Mouse (Mus musculus): Measurements from ENCODE around the gene Notch3.
"Not testable (repeated sequence)": the region's sequence is repeated elsewhere in the genome, so short reads cannot be mapped to it uniquely, and the experiment has no call there.

The Notch3 gene

DNA sequence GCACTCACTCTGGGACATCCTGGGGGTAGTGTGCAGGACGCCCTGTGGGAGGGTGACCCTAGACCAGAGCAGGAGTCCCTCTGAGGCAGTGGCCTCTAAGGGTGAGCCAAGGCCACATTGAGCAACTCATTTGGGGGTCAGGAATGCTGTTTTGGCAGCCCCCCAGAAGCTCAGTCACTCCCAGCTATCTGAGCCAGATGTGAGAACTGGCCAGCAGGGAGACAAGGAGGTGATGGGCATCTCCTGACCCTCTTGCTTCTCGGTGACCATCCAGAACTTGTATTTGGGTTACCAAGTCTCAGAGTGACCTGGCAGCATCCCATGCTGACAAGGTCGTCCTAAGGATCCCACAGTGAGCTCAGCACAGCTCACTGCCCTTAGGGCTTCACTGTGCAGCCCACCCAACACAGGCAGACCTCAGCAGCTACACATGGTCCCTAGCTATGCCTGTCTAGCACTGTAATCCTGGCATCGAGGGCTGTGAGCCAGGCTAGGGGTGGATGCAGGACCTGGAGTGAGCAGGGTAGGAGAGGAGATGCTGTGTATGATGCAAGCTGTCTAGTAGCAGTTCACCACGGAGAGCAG is 49.3 kb downstream of the Notch3 start:
- peak; percentile 44 to 75 for DNase-seq

DNA sequence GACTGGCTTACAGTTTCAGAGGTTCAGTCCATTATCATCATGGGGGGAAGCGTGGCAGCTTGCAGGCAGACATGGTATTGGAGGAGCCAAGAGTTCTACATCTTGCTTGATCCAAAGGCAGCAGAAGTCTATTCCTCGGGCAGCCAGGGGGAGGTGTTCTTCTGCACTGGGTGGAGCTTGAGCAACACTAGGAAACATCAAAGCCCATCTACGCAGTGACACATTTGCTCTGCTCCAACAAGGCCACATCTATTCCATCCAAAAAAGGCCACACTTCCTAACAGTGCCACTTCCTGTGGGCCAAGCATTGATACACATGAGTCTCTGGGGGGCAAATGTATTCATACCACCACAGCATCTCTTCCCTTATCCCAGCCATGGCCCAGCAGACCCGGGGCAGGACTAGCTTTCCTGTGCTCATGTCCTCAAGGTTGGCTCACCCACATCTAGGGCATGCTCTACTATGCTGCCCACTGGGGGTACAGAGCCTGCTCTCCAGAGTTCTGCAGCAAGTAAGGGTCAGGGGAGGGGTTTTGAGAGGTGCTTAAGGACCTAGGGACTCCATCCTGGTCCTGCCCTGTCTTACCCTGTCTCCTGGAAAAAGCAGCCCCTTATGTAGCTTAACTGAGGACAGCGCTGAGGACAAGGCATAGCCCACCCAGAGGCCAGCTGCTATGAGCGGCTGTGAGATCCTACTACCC is 49.9 kb downstream of the Notch3 start:
- DNase-seq: no peak

DNA sequence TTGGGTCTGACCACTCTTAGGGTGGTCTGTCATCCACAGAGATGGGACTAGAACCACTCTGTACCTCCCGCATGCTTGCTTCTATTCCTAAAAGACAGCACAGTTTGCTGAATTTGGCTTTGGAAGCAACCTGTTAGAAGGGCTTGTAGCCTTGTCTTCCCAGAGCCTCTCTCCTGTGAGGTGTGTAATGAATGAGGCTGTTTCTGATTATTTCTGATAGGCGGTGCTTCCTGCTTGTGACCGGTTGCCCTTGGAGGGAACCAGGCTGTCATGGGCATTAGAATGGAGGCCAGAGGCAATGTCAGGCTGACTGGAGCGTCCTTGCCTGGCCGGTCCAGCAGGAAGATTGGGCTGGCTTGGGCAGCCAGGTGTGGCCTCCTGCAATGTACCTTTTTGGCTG is 52.2 kb downstream of the Notch3 start:
- not testable (repeated sequence) for DNase-seq

DNA sequence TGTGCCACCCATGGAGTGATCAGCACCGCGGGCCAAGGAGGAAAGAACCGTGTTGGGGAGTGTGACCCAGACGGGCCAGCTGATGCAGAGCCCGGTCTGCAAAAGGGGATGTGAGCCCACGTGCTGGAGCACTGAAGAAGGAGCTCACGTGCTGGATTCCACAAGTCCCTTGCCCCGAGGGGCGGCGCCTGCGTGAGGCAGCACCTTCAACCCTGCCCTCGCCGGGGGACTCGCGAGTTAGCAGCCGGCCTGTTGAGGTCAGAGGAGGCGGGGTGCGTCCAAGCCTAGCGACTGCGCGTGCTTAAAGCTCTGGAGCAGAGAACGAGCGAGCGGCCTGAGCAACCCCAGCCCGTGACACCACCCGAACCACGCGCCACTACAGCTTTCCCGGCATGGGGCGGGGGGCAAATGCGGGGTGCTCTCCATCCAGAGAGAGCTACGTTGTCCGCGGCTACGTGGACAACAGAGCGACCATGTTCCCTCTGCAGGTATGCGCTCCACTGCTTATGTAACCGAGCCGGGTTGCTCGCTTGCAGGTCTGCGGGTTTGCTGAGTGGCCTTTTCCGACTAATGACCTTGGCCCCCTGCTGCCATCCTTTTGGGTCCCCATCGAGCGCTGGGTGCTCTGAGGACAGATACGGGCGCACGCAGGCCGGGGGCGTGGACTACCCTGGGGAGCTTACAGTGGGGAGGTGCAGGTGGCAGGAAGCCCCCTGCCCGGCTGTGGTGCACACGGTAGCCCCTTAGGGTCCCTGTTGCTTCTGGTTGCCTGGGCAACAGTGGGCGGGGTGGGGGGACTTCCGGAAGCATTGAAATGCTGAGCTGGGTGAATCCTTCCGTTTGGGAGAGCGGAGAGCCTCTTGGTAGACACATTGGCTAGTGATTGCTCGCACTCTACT is 52.9 kb downstream of the Notch3 start:
- DNase-seq: peak; percentile 70 to 76

DNA sequence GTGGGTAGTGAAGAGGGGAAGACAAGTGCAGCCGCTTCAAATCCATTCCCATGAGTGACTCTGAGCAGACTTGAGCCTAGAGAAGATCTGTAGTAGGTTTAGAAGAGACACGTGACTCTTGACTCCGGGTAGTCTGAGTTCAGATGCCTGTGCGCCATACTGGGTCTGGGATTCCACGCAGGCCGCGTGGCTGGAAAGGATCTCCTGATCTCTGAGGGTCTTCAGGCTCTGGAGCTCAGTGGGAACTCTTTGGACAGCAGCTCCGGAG is 53.5 kb downstream of the Notch3 start:
- DNase-seq: no peak

DNA sequence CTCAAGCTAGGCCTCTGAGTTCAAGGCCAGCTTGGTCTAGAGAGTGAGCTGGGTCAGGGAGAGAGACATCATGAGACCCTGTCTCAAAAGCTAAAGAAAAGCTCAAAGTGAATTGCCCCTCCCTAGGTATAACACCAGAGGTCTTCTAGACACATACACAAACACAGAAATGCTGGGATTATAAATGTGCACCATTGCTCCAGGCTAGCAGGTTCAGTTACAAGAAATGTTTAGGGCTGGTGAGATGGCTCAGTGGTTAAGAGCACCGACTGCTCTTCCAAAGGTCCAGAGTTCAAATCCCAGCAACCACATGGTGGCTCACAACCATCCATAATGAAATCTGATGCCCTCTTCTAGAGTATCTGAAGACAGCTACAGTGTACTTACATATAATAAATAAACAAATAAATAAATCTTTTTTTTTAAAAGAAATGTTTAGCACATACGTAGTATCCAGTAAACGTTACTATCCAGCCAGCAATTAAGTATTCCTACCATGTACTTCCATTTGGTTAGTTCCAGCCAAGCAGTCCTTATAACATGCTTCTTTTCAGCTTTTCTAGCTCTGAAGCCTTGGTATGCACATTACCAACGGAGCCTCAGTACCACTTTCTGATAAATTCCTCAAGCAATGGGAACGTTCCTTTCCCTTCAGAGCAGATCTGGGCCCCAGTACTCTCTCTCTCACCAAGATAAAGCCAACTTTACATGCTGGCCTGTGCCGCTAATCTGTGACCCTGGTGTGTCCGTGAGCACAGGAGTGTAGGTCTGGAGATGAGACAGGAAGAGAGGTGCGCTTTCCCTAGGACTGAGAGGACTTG is 54.0 kb downstream of the Notch3 start:
- no peak for DNase-seq

DNA sequence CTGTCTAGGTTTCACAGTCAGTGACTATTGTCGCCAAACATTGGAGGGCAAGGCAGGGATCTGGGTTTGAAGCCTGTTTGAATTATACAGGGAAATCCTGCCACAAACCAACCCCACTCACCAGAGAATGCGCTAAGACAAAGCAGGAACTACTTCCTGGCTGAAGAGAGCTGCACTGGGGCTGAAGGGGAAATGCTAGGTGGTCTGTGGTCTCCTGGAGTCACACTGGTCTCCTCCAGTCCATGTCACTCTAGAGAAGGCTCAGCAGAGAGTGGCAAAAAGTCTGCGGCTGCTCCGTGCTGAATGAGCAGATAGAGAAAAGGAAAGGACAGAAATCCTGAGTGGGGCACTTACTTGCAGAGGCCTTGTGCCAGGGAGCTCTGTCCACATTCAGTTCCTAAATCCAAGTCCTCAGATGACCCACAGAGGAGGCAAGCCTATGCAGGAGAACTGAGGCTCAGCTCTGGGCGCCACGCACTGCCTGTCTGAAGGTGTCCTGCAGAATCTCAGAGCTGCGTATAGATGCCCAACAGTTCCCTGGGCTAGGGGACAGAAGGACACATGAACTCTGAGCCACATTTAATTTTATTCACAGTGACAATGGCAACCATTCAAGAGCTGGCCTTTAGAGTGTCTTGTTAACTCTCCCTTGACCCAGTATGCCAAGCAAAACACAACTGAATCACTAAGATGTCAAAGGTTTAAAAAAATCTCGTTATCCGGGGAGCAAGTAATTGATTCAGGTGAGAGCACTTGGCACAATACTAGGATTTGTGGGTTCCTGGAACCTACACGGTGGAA is 55.5 kb downstream of the Notch3 start:
- no peak for DNase-seq

DNA sequence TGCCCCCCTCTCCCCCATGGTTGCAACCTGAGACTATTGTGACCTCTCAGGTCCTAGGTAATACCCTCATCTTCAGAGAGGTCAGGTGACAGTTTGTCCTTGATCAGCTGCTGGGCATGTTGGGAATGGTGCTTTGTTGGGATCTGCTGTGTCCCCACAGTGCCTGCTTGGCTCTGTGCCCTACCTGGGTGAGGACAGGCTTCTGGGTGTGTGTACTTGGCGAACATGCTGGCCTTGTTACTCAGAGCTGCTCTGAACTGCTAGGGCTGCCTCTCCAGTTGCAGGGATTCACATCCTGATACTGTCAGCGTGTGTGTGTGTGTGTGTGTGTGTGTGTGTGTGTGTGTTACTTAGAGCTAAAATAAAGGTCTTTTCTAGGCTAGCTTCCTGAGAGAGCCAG is 56.2 kb downstream of the Notch3 start:
- no peak for DNase-seq

DNA sequence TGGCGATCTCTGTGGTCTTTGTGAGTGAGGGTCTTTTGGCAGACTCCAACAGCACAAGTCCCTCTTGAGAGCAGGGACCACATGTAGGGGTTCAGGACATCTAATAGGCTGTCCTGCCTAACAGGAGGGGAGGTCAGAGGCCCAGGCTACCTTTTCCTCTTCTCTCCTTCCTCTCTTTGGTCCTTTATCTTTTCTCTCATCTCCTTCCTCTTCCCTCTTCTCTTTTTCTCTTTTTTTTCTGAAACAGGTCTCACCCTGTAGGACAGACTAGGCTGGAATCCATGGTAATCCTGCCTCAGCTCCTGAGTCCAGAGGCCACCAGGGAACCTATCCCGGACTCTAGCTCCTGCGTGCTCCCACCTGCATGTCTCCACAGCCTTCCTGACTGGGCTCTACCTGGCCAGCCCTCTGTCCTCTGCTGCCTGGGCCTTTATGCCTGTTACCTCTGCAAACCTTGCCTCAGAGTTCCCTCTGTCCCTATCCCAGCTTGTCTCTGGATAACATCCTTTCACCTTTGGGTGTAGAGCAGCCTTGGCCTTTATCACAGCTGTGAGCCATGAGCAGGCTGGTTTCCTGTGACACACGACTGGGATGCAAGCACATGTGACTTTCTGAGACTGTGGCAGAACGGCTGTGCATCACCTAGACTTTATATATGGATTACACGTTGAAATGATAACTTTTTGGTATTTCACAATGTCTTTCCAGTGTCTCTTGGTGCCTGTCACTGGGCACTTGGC is 57.3 kb downstream of the Notch3 start:
- DNase-seq: no peak

DNA sequence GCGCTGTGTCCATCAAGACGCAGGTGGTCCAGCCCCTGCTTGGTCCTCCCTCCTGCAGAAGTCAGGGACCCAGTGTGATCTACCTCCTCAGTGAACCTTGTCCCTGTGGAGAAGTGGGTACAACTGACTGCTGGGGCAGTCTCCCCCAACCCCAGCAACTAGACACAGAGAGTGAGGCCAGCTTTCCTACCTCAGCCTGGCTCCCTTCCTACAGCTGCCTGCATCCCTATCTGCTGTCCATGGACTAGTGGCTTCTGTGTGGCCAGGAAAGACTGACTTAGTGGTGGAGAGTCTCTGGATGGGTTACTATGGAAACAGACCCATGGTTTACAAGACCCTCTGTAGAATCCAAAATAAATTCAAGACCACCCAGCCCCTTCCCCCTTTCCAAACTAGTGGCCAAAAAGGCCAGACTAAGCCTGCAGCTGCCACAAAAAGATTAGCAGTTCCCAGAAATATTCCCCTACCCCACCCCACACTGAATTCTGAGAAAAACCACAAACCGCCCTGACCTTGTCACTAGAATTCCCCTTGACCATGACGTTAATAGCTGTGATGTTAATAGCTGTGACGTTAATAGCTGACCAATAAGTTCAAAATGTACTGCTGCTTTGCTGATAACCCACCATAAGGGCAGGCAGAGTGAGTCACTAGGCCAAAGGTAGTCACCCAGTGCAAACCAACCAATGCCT is 58.2 kb downstream of the Notch3 start:
- DNase-seq: not testable (repeated sequence)

DNA sequence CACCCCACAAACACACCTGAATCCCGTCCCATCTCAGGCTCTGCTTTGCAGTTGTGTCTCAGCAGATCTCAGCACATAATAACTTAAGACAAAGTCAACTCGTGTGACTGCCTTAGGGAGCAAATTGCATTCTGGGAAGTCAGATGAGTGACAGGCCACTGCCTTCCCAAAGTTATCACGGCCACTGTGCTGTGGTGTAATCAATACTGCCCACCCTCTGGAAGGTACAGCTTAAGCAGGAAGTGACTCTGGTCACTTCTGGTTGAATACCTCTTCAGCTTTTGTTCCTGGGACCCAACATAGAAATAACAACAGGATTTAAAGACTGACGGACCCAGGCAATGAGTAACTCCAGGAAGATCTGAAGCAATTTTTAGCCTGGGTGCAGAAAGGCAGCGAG is 58.8 kb downstream of the Notch3 start:
- DNase-seq: no peak

DNA sequence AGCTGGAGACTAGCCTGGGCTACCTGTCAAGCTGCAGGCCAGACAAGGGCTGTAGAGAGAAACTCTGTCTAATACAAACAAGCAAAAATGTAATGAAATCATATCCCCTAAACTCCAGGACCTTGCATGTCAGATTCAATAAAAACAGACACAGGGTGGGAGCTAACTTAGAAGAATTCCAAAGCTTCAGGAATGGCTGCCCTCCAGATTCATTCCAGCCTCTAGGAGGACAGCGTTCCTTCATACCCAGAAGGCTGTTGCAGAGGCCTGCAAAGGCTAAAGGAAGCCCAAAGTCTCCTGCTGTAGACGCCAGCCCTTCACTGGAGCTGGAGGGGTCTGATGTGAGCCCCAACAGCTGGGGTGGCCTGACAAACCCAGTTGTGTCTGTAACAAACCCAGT is 60.3 kb downstream of the Notch3 start:
- DNase-seq: no peak

DNA sequence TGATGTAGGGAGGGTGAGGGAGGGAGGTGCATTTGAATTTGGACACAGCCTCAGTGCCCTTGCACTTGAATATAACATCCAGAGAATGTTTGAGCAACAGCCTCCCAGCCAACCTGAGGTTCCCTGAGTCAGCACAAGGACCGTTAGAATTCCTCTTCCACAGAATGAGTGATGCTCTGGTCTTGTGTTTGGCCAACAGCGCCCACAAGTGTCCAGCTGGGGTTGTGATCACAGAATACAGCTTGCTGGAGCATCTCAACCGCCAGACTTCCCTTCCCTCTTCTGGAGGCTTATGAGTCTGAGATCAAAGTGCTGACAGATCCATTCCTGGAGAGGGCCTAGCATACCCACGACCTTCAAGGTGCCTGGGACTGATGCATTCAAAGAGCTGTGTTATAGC is 63.6 kb downstream of the Notch3 start:
- DNase-seq: no peak

DNA sequence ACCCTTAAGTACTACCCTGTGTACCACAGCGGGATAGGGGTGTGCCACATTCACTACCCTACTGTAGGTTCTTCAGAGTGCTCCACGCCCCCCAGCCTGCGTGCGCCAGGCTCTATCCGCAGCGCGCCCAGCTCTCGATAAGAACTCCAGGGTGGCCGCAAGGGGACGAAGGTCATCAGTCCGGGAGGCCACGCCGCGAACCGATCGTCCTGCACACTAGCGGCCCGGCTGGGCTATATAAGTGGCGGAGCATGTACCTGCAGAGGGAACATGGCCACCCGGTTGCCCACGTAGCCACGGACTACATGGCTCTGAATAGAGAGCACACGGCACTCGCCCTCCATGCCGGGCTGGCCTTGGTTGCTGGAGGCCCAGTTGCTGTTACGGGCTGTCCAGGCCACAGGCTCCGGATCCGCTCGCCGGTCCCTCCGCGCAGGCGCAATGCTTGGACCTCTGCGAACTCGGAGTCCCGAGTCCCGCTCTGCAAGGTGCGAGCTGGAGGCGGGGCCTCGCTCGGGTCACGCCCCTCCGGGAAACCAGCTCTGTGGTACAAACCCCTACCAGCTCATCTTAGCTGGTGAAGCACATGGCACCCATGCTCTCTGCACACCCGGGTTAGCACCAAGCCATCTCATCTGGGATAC is 66.6 kb downstream of the Notch3 start:
- DNase-seq: peak; percentile 69 to 79

DNA sequence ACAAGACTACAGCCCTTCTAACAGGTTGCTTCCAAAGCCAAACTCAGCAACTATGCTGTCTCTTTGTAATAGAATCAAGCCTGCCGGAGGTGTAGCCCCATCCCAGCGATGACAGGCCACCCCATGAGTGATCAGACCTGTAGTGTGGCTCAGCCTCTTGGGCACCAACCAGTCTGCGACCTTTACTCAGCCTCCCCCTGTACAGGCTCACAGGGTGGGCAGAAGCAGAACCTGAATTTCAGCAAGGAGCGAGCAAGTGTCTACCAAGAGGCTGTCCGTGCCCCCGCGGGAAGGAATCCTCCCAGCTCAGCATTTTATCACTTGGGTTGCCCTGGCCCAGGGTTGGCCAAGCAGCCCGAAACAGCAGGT is 67.1 kb downstream of the Notch3 start:
- no peak for DNase-seq

DNA sequence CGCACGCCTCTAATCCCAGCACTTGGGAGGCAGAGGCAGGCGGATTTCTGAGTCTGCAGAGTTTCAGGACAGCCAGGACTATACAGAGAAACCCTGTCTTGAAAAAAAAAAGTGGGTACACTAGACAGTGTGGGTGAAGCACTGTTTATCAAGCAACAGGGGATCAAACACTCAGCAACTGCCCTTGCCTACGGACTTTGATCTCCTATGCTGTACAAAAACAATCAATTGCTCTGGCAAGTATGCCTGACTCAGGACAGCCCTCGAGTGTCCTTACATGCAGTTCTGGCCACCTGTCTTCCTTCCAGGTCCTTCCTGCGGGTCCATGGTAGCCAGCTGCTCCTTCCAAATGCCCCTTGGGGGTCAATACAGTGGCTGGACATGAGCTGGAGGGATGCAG is 67.7 kb downstream of the Notch3 start:
- not testable (repeated sequence) for DNase-seq

DNA sequence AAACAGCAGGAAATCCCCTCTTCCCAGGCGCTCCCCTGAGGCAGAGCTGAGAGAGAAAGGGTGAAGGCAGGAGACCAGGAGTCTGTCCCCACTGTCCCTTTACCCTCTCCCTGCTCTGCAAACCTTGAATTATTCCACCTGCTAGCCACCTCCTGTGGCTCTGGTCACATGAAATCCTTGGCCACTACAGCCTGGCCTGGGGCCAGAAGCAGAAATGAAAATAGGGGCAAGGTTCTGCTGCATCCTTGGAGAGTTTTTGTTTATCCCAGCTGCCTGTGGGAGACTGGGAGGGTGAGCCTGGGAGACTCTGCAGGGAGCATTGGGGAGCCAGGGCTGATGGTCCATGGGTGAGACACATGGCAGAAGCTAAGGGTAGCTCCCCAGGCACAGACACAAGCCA is 69.0 kb downstream of the Notch3 start:
- no peak for DNase-seq

DNA sequence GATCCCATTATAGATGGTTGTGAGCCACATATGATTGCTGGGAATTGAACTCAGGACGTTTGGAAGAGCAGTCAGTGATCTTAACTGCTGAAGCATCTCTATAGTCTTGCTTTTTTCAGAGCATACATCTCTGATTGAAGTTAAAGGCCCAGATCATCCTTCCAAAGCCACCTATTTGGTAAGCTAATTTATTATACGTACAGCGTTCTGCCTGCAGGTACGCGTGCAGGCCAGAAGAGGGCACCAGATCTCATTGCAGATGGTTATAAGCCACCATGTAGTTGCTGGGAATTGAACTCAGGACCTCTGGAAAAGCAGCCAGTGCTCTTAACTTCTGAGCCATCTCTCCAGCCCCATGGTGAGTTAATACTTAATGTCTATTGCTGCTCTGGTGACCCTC is 73.8 kb downstream of the Notch3 start:
- DNase-seq: no peak

DNA sequence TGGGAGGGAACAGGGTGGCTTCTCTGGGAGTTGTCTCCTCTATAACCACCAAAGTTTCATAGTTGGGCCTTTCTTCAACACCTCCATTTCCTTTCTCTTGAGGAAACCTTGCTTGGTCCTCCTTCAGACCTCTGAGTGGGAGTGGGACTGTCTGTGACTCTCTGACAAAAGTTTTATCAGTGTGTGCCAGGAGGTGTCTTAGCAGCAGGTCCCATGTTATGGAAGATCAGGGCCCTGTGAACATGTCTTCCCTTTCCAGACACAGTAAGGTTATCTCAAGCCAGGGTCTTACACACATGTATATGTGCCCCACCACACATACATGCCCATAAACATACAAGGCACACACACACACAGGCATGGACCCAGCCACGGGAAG is 74.4 kb downstream of the Notch3 start:
- no peak for DNase-seq

DNA sequence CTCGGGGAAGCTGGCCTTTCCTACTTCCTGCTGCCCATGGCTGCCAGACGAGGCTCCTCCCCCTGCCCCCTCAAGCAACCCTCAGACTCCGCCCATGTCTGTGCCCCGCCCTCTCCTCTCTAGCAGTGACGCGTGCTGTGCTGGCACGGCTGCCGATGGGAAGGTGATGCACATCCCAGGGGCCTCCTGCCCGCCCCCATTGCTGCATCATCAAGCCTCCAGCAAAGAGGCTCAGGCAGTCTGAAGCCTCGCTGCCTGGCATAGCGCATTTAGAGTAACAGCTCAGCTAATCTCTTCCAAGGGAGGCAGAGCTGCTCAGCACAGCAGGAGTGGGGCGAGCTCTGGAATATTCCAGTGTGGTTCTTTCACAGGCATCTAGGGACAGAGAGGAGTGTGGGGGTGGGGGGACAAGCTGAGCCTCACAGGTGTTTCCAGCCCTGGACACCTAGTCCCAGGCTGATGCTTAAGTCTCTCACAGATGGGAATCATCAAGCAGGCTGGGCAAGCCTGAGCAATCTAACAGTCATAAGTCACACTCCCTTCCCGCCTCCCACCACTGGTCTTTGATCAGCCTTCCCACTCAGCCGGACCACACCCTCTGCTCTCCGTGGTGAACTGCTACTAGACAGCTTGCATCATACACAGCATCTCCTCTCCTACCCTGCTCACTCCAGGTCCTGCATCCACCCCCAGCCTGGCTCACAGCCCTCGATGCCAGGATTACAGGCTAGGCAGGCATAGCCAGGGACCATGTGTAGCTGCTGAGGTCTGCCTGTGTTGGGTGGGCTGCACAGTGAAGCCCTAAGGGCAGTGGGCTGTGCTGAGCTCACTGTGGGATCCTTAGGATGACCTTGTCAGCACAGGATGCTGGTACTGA is 75.0 kb downstream of the Notch3 start:
- DNase-seq: peak; percentile 88 to 91

All from lung, postnatal 4 days (tissue).